Mouse (Mus musculus) frontal cortex, postnatal 10 days (tissue): ENCODE results near the gene Sulf2.

Source experiments
- DNase-seq, 2 experiments: peaks; one replicate each; pipeline ENCODE4 v3.0.0; 2022; ENCODE audit warnings: low spot score in 2 of 2, mixed read lengths in 1 of 2

Sulf2 gene

GRCm38 (mm10) chr2:166175552-166176136, 20.2 kb upstream of the Sulf2 start:
- DNase-seq: no peak

- DNase-seq: no peak
Observed at GRCm38 (mm10) chr2:166175145-166175544, 19.7 kb upstream of the Sulf2 start.

GRCm38 (mm10) chr2:166173169-166173568, 17.7 kb upstream of the Sulf2 start:
- DNase-seq: no peak

GRCm38 (mm10) chr2:166170173-166170572, 14.7 kb upstream of the Sulf2 start:
- no peak for DNase-seq

- no peak for DNase-seq
Observed at GRCm38 (mm10) chr2:166168868-166169267, 13.4 kb upstream of the Sulf2 start.

GRCm38 (mm10) chr2:166167387-166167786, 11.9 kb upstream of the Sulf2 start:
- DNase-seq: no peak

- no peak for DNase-seq
Observed at GRCm38 (mm10) chr2:166165396-166165795, 9.9 kb upstream of the Sulf2 start.

GRCm38 (mm10) chr2:166164601-166165000, 9.1 kb upstream of the Sulf2 start:
- no peak for DNase-seq

- no peak for DNase-seq
Observed at GRCm38 (mm10) chr2:166163917-166164316, 8.5 kb upstream of the Sulf2 start.

- no peak for DNase-seq
Observed at GRCm38 (mm10) chr2:166163252-166163651, 7.8 kb upstream of the Sulf2 start.

GRCm38 (mm10) chr2:166162160-166162559, 6.7 kb upstream of the Sulf2 start:
- DNase-seq: no peak

- no peak for DNase-seq
Observed at GRCm38 (mm10) chr2:166159276-166159675, 3.8 kb upstream of the Sulf2 start.

GRCm38 (mm10) chr2:166157767-166158561, 2.5 kb upstream of the Sulf2 start:
- no peak for DNase-seq

GRCm38 (mm10) chr2:166157144-166157543, 1.7 kb upstream of the Sulf2 start:
- no peak for DNase-seq

- DNase-seq: no peak
Observed at GRCm38 (mm10) chr2:166156122-166156521, 659 bp upstream of the Sulf2 start.

- DNase-seq: peak in 1 of 2 experiments; percentile 54
Observed at GRCm38 (mm10) chr2:166154749-166155453, 562 bp downstream of the Sulf2 start.

- no peak for DNase-seq
Observed at GRCm38 (mm10) chr2:166153891-166154711, 1.4 kb downstream of the Sulf2 start.

GRCm38 (mm10) chr2:166153399-166153793, 2.1 kb downstream of the Sulf2 start:
- no peak for DNase-seq

GRCm38 (mm10) chr2:166152734-166153398, 2.6 kb downstream of the Sulf2 start:
- DNase-seq: no peak

GRCm38 (mm10) chr2:166151510-166152473, 3.7 kb downstream of the Sulf2 start:
- DNase-seq: peak; percentile 75 to 83
